In genomic region chr6:32637568-32638183, GRCm38 (mm10) we compare ENCODE assay signal across 18 mouse cellular contexts. TPM values are rescaled to one million over a fixed set of nuclear protein-coding genes. Genes with fewer than 3 reads are reported as not detected.
DNase-seq lines count a peak whose midpoint lies in the region; ATAC-seq and TF ChIP-seq lines count a peak whose summit lies in the region.
"Had no signal": no experiment of that assay in that cellular context is flagged by ENCODE, and none has a peak within 500 bp of the region (broad histone marks: within the 10 kb centered on the region; RNA-seq: fewer than 3 reads in every experiment).

No protein-coding gene starts in this region.

- peak; percentile 82 for ATAC-seq in forebrain, postnatal 0 days
- no peak for ATAC-seq in forebrain, embryonic 13.5 days
- no peak for ATAC-seq in erythroblast, adult 5-6 weeks (replicated peaks; ENCODE audit: low FRiP score, poor library complexity, severe bottlenecking)
- ATAC-seq: activated CD4-positive, CD25-positive, alpha-beta regulatory T cell, adult 4 months; hindbrain, embryonic 16.5 days had no signal

- 67% methylated on average over 6 of the region's 6 CpGs for WGBS in forebrain, postnatal 0 days
- 86% methylated on average over 6 of the region's 6 CpGs for WGBS in forebrain, embryonic 13.5 days

- no peak overlapping the region for H3K9ac ChIP-seq in forebrain, postnatal 0 days
- no peak overlapping the region for H3K9ac ChIP-seq in forebrain, embryonic 13.5 days
- H3K9ac ChIP-seq: embryonic facial prominence, embryonic 15.5 days; kidney, embryonic 15.5 days; liver, embryonic 13.5 days; midbrain, embryonic 12.5 days; neural tube, embryonic 12.5 days had no signal

- peak; percentile 43 for DNase-seq in forebrain, postnatal 0 days
- DNase-seq in layer of hippocampus, adult 2 months (ENCODE audit: low spot score in 2 of 2): peak in 1 of 2 experiments; percentile 13
- no peak for DNase-seq in layer of hippocampus, postnatal 25 days (ENCODE audit: extremely low spot score in 1 of 2, low spot score in 1 of 2)
- peak; percentile 39 for DNase-seq in cerebellum, adult 9-10 months
- peak; percentile 34 for DNase-seq in layer of hippocampus, adult 9-11 months
- DNase-seq in urinary bladder, postnatal 10 days (ENCODE audit: low spot score): no peak
- DNase-seq: liver, embryonic 13.5 days; lung, postnatal 10 days; thymus, adult 18-20 months had no signal

- no peak overlapping the region for H3K4me2 ChIP-seq in forebrain, postnatal 0 days (ENCODE audit: low read depth)
- no peak overlapping the region for H3K4me2 ChIP-seq in forebrain, embryonic 13.5 days
- H3K4me2 ChIP-seq: embryonic facial prominence, embryonic 15.5 days; kidney, embryonic 15.5 days; liver, embryonic 13.5 days; midbrain, embryonic 12.5 days; neural tube, embryonic 12.5 days had no signal

- 0 out of 2 replicates have a peak overlapping the region, but pooled peaks have one; percentile 10 for H3K27ac ChIP-seq in forebrain, postnatal 0 days (ENCODE audit: low read depth, low read length)
- H3K27ac ChIP-seq in forebrain, embryonic 13.5 days: no peak overlapping the region
- peak overlapping the region; percentile 64 for H3K27ac ChIP-seq in layer of hippocampus, adult 2 months
- H3K27ac ChIP-seq: embryonic facial prominence, embryonic 15.5 days; kidney, embryonic 15.5 days; liver, embryonic 13.5 days; midbrain, embryonic 12.5 days; neural tube, embryonic 12.5 days had no signal

- no peaks in the 10 kb centered on the region for H3K4me1 ChIP-seq in forebrain, postnatal 0 days (ENCODE audit: insufficient read depth)
- H3K4me1 ChIP-seq in forebrain, embryonic 13.5 days: no peaks in the 10 kb centered on the region
- H3K4me1 ChIP-seq: embryonic facial prominence, embryonic 15.5 days; kidney, embryonic 15.5 days; liver, embryonic 13.5 days; midbrain, embryonic 12.5 days; neural tube, embryonic 12.5 days had no signal

- H3K27me3 ChIP-seq in forebrain, postnatal 0 days (ENCODE audit: insufficient read depth, low read length): no peaks in the 10 kb centered on the region
- H3K27me3 ChIP-seq in forebrain, embryonic 13.5 days: no peaks in the 10 kb centered on the region
- H3K27me3 ChIP-seq: embryonic facial prominence, embryonic 15.5 days; kidney, embryonic 15.5 days; liver, embryonic 13.5 days; midbrain, embryonic 12.5 days; neural tube, embryonic 12.5 days had no signal

- H3K36me3 ChIP-seq in forebrain, postnatal 0 days (ENCODE audit: insufficient read depth): no peaks in the 10 kb centered on the region
- H3K36me3 ChIP-seq in forebrain, embryonic 13.5 days (ENCODE audit: poor library complexity, severe bottlenecking): no peaks in the 10 kb centered on the region
- H3K36me3 ChIP-seq: embryonic facial prominence, embryonic 15.5 days; kidney, embryonic 15.5 days; liver, embryonic 13.5 days; midbrain, embryonic 12.5 days; neural tube, embryonic 12.5 days had no signal

- H3K4me3 ChIP-seq in forebrain, postnatal 0 days (ENCODE audit: low read depth, low read length): no peak overlapping the region
- no peak overlapping the region for H3K4me3 ChIP-seq in forebrain, embryonic 13.5 days
- H3K4me3 ChIP-seq in layer of hippocampus, adult 2 months: no peak overlapping the region
- H3K4me3 ChIP-seq: embryonic facial prominence, embryonic 15.5 days; kidney, embryonic 15.5 days; liver, embryonic 13.5 days; midbrain, embryonic 12.5 days; neural tube, embryonic 12.5 days had no signal

- TF ChIP-seq CTCF in forebrain, postnatal 0 days (IDR thresholded peaks at IDR 0.05; ENCODE audit: low read depth): no peak
- TF ChIP-seq CTCF in layer of hippocampus, adult 2 months (conservative IDR thresholded peaks at IDR 0.05): no peak

- no peaks in the 10 kb centered on the region for H3K9me3 ChIP-seq in forebrain, postnatal 0 days (ENCODE audit: low read length)
- H3K9me3 ChIP-seq in forebrain, embryonic 13.5 days (replicated peaks): no peaks in the 10 kb centered on the region
- H3K9me3 ChIP-seq: embryonic facial prominence, embryonic 15.5 days; kidney, embryonic 15.5 days; liver, embryonic 13.5 days; midbrain, embryonic 12.5 days; neural tube, embryonic 12.5 days had no signal

RNA-seq across cellular contexts. Expression of gene Plxna4, which starts 49.7 kb away (rescaled TPM):
- total RNA-seq in forebrain, postnatal 0 days (2014; rRNA removed): 45.5 and 51.5 TPM in 2 replicates
- polyA plus RNA-seq in forebrain, postnatal 0 days (2015; fragmentation: Nextera tagmentation; extraction: Ambion mirVana): 9.5 and 12.0 TPM in 2 replicates
- 14.8 and 18.6 TPM in 2 replicates for polyA plus RNA-seq in forebrain, embryonic 13.5 days (2015; fragmentation: Nextera tagmentation; extraction: Ambion mirVana)
- total RNA-seq in layer of hippocampus, adult 2 months (2021): 100 to 1,000 TPM; 126 to 131 TPM
- total RNA-seq in layer of hippocampus, postnatal 25 days (2021): 100 to 1,000 TPM; 114 to 132 TPM
- total RNA-seq in erythroblast, adult 5-6 weeks (2015; ENCODE audit: low replicate concordance): not detected in 2 replicates
- 0.09 TPM in 1 of 2 replicates, not detected in the other for total RNA-seq in erythroblast, adult 5-6 weeks (2017; ENCODE audit: low replicate concordance)
- total RNA-seq: MEL had no signal
- polyA plus RNA-seq: activated CD4-positive, CD25-positive, alpha-beta regulatory T cell, adult 4 months had no signal

Comparison
In these comparisons a context has a peak if more than half of its experiments do, and no peak if none do; other contexts are left out.
1. DNase-seq: peak in forebrain, postnatal 0 days (single experiment), cerebellum, adult 9-10 months (single experiment) and layer of hippocampus, adult 9-11 months (single experiment); none in layer of hippocampus, postnatal 25 days (0 of 2) and urinary bladder, postnatal 10 days (single experiment).
2. RNA of gene Plxna4, which starts 49.7 kb away (total RNA-seq): 114 to 132 TPM in layer of hippocampus, postnatal 25 days, 126 to 131 TPM in layer of hippocampus, adult 2 months and 45.5 to 51.5 TPM in forebrain, postnatal 0 days; 0.09 TPM in erythroblast, adult 5-6 weeks; every median in the first group is over 10 times any median in the second.